Mouse (Mus musculus): ENCODE measurements around the gene Chic1. TPM values are rescaled to one million over a fixed set of nuclear protein-coding genes. Genes with fewer than 3 reads are reported as not detected.
A peak's percentile ranks its signal among the peaks of the same experiment; 100 is the strongest.

Chic1 gene
- 3.8 TPM in 2 replicates for polyA plus RNA-seq (2015; fragmentation: Nextera tagmentation; extraction: Ambion mirVana)

DNA sequence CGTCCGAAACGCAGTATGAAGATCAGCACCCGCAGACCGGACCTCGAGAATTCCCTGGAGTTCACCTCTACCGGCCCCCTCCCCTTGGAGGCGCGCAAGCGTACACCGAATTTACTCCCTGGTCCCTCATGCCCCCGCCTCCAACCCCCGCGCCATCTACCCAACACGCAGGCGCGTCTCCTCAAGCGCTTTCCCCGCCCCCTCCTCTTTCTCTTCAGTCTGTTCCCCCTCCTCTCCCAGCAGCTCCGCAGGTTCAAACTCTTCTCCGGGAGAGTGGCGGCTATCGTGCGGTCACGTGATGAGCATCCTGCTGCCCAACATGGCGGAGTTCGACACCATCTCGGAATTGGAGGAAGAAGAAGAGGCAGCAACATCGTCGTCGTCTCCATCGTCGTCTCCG, at the start of gene Chic1:
Chic1 (plus strand) TSS at position 190 of the 400 bp plus-strand sequence.
- Histone ChIP-seq H3K4me1 (no peaks in the 10 kb centered on the region), H3K4me2 (replicated peaks) (peak within 1 kb of the TSS; percentile 62), H3K27ac (no peak within 1 kb of the TSS), H3K9me3 (no peaks in the 10 kb centered on the region), H3K4me3 (peak within 1 kb of the TSS; percentile 60), H3K36me3 (no peaks in the 10 kb centered on the region), H3K27me3 (peaks cover 50% of the 10 kb centered on the region), H3K9ac (peak within 1 kb of the TSS; percentile 67)
- peak; percentile 95 for ATAC-seq (ENCODE audit: low FRiP score, low read depth)
- WGBS, result 10% methylated on average over 34 of the region's 34 CpGs

- no peak for ATAC-seq (ENCODE audit: low FRiP score, low read depth)
- peaks cover 14% of the 10 kb centered on the region; the same call in 1 of the 2 replicates for H3K27me3 ChIP-seq
- H3K9ac ChIP-seq, result no peak overlapping the region
- H3K36me3 ChIP-seq, result no peaks in the 10 kb centered on the region
- H3K9me3 ChIP-seq, result no peaks in the 10 kb centered on the region
- H3K4me2 ChIP-seq (replicated peaks), result no peak overlapping the region
- WGBS, result 92% methylated on average over 1 of the region's 1 CpGs
- no peak overlapping the region for H3K27ac ChIP-seq
- H3K4me1 ChIP-seq, result no peaks in the 10 kb centered on the region
- no peak overlapping the region for H3K4me3 ChIP-seq
Observed at GRCm38 (mm10) chrX:103308262-103308661, 48.0 kb upstream of the Chic1 start.

DNA sequence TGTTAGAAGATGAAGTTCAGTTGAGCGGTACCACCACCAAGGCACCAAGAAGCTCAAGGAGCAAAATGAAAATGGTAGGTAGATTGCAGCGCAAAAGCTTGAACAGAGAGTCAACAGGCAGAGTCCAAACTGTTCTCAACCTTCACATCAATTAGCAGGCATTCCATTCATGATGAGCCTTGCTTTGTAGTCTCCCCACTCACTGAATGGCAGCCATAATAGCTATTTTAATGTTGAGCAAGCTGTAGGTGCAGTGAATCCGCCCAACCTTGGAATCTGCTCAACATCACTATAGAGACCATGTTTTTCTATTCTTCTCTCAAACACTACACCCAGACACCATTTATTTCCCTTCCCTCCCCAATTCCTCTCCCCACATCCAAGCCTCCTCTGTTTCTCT, 44.6 kb upstream of the Chic1 start:
- Histone ChIP-seq H3K27ac (no peak overlapping the region), H3K27me3 (peaks cover 14% of the 10 kb centered on the region; the same call in 1 of the 2 replicates), H3K9me3 (no peaks in the 10 kb centered on the region), H3K4me2 (replicated peaks) (no peak overlapping the region), H3K4me3 (no peak overlapping the region), H3K9ac (no peak overlapping the region), H3K4me1 (no peaks in the 10 kb centered on the region), H3K36me3 (no peaks in the 10 kb centered on the region)
- ATAC-seq (ENCODE audit: low FRiP score, low read depth), result no peak
- 89% methylated on average over 3 of the region's 3 CpGs for WGBS

- Histone ChIP-seq H3K9ac (no peak overlapping the region), H3K9me3 (no peaks in the 10 kb centered on the region), H3K4me2 (replicated peaks) (no peak overlapping the region), H3K4me1 (no peaks in the 10 kb centered on the region), H3K4me3 (no peak overlapping the region), H3K27ac (no peak overlapping the region), H3K36me3 (no peaks in the 10 kb centered on the region), H3K27me3 (peaks cover 35% of the 10 kb centered on the region)
- no peak for ATAC-seq (ENCODE audit: low FRiP score, low read depth)
- WGBS, result 89% methylated on average over 6 of the region's 6 CpGs
Observed at GRCm38 (mm10) chrX:103314146-103314545, 42.1 kb upstream of the Chic1 start.

- H3K4me2 ChIP-seq (replicated peaks), result peak within 1 kb of the TSS; percentile 46
Observed at GRCm38 (mm10) chrX:103321146-103321545, 35.1 kb upstream of the Chic1 start, which contains the start of gene Cdx4. TSS of gene Cdx4 (plus strand) at chrX:103321398.

GRCm38 (mm10) chrX:103325900-103326299, 30.4 kb upstream of the Chic1 start:
- Histone ChIP-seq H3K36me3 (no peaks in the 10 kb centered on the region), H3K4me1 (no peaks in the 10 kb centered on the region), H3K4me3 (no peak overlapping the region), H3K9ac (no peak overlapping the region), H3K27me3 (peaks cover 67% of the 10 kb centered on the region), H3K27ac (no peak overlapping the region), H3K4me2 (replicated peaks) (no peak overlapping the region), H3K9me3 (no peaks in the 10 kb centered on the region)
- WGBS, result 44% methylated on average over 3 of the region's 3 CpGs
- no peak for ATAC-seq (ENCODE audit: low FRiP score, low read depth)

More at GRCm38 (mm10) chrX:103321146-103321545, 35.1 kb upstream of the Chic1 start, which contains the start of gene Cdx4:
- Histone ChIP-seq H3K9me3 (no peaks in the 10 kb centered on the region), H3K4me1 (no peaks in the 10 kb centered on the region), H3K27me3 (peaks cover 83% of the 10 kb centered on the region), H3K36me3 (no peaks in the 10 kb centered on the region), H3K9ac (no peak within 1 kb of the TSS), H3K27ac (no peak within 1 kb of the TSS), H3K4me3 (peak within 1 kb of the TSS; percentile 19)
- 21% methylated on average over 13 of the region's 13 CpGs for WGBS
- no peak for ATAC-seq (ENCODE audit: low FRiP score, low read depth)

DNA sequence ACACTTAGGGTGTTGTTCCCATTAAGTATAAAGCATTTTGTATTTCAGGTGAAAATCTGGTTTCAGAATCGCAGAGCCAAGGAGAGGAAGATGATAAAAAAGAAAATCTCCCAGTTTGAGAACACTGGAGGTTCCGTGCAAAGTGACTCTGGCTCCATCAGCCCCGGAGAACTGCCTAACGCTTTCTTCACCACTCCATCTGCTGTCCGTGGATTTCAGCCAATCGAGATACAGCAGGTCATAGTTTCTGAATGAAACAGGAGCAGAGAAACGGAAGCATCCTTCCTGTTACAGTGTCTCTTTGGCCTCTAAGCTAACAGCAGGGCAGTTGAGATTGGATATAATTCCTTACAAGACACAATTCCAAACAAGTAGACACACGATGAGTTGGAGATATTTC, 26.9 kb upstream of the Chic1 start:
- no peak for ATAC-seq (ENCODE audit: low FRiP score, low read depth)
- Histone ChIP-seq H3K27ac (no peak overlapping the region), H3K36me3 (no peaks in the 10 kb centered on the region), H3K27me3 (peaks cover 45% of the 10 kb centered on the region), H3K4me2 (replicated peaks) (no peak overlapping the region), H3K4me1 (no peaks in the 10 kb centered on the region), H3K9me3 (no peaks in the 10 kb centered on the region), H3K9ac (no peak overlapping the region), H3K4me3 (no peak overlapping the region)
- WGBS, result 75% methylated on average over 8 of the region's 8 CpGs

- 71% methylated on average over 5 of the region's 5 CpGs for WGBS
- Histone ChIP-seq H3K9ac (no peak overlapping the region), H3K27ac (no peak overlapping the region), H3K4me1 (no peaks in the 10 kb centered on the region), H3K4me3 (no peak overlapping the region), H3K36me3 (no peaks in the 10 kb centered on the region), H3K27me3 (peaks cover 29% of the 10 kb centered on the region; the same call in 1 of the 2 replicates), H3K4me2 (replicated peaks) (no peak overlapping the region), H3K9me3 (no peaks in the 10 kb centered on the region)
- no peak for ATAC-seq (ENCODE audit: low FRiP score, low read depth)
Observed at GRCm38 (mm10) chrX:103331125-103331858, 25.0 kb upstream of the Chic1 start.

GRCm38 (mm10) chrX:103341369-103342113, 14.7 kb upstream of the Chic1 start:
- no peak overlapping the region for H3K4me3 ChIP-seq
- no peak overlapping the region for H3K9ac ChIP-seq
- no peaks in the 10 kb centered on the region for H3K36me3 ChIP-seq
- peaks cover 8% of the 10 kb centered on the region; the same call in 1 of the 2 replicates for H3K27me3 ChIP-seq
- H3K9me3 ChIP-seq, result no peaks in the 10 kb centered on the region
- H3K4me1 ChIP-seq, result no peaks in the 10 kb centered on the region
- no peak overlapping the region for H3K27ac ChIP-seq
- WGBS, result 69% methylated on average over 3 of the region's 3 CpGs
- no peak overlapping the region for H3K4me2 ChIP-seq (replicated peaks)
- no peak for ATAC-seq (ENCODE audit: low FRiP score, low read depth)

DNA sequence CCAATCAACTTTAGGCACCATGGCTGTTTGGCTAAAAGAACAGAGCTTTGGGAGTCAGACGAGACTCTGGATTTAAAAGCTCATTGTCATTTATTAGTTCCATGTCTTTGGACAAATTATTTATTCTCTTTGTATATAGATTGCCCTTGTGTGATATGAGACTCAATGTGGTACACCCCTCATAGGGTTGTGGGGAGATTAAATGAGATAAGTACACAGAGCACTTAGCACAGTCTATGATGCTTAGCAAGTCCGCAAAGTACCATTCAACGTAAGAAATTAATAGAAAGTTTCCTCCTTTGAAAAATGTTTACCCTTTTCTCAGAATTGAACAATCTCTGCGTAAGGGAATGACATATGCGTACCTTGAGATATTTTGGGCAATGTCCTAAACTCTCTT, 492 bp upstream of the Chic1 start:
- ATAC-seq (ENCODE audit: low FRiP score, low read depth), result no peak
- no peak overlapping the region for H3K27ac ChIP-seq
- H3K4me2 ChIP-seq (replicated peaks), result peak overlapping the region; percentile 62
- no peaks in the 10 kb centered on the region for H3K36me3 ChIP-seq
- 49% methylated on average over 5 of the region's 5 CpGs for WGBS
- no peaks in the 10 kb centered on the region for H3K9me3 ChIP-seq
- no peaks in the 10 kb centered on the region for H3K4me1 ChIP-seq
- H3K4me3 ChIP-seq, result peak overlapping the region; percentile 60
- H3K27me3 ChIP-seq, result peaks cover 50% of the 10 kb centered on the region
- H3K9ac ChIP-seq, result no peak overlapping the region; the same call in 1 of the 2 replicates

DNA sequence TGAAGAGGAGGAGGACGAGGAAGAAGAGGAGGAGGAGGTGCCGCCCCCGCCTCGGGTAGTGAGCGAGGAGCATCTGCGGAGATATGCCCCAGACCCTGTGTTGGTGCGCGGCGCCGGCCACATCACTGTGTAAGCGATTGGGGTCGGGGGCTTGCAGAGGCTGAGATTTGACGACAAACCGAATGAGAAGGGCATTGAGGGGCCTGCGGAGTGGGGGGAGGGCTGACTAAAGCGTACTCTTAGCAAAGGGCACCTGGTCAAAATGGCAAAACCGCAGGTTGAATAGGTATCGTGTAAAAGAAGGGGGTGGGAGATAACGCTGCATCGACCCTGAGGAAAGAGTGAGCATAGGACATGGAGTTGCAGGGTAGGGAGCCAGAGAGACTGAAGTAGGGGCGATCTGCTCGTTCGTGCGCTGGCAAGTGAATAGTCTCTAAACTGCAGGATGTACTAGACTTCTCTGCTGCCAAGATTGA, 523 bp downstream of the Chic1 start:
- H3K27ac ChIP-seq, result no peak overlapping the region
- 6% methylated on average over 24 of the region's 24 CpGs for WGBS
- H3K4me3 ChIP-seq, result peak overlapping the region; percentile 60
- H3K9ac ChIP-seq, result peak overlapping the region; percentile 67
- H3K27me3 ChIP-seq, result peaks cover 53% of the 10 kb centered on the region
- peak overlapping the region; percentile 62 for H3K4me2 ChIP-seq (replicated peaks)
- no peaks in the 10 kb centered on the region for H3K4me1 ChIP-seq
- ATAC-seq (ENCODE audit: low FRiP score, low read depth), result peak; percentile 78; the same call in 1 of the 2 replicates
- no peaks in the 10 kb centered on the region for H3K9me3 ChIP-seq
- no peaks in the 10 kb centered on the region for H3K36me3 ChIP-seq

GRCm38 (mm10) chrX:103366201-103366600, 9.9 kb downstream of the Chic1 start:
- H3K36me3 ChIP-seq, result no peaks in the 10 kb centered on the region
- no peak overlapping the region for H3K9ac ChIP-seq
- H3K27ac ChIP-seq, result no peak overlapping the region
- ATAC-seq (ENCODE audit: low FRiP score, low read depth), result no peak
- H3K4me1 ChIP-seq, result no peaks in the 10 kb centered on the region
- no peak overlapping the region for H3K4me2 ChIP-seq (replicated peaks)
- 67% methylated on average over 5 of the region's 5 CpGs for WGBS
- H3K9me3 ChIP-seq, result no peaks in the 10 kb centered on the region
- H3K27me3 ChIP-seq, result peaks cover 14% of the 10 kb centered on the region; the same call in 1 of the 2 replicates
- no peak overlapping the region for H3K4me3 ChIP-seq
